Mouse (Mus musculus): ENCODE data around the gene Ddr1. TPM values are rescaled to one million over a fixed set of nuclear protein-coding genes. Genes with fewer than 3 reads are reported as not detected.
A peak's percentile ranks its signal among the peaks of the same experiment; 100 is the strongest.

The Ddr1 gene
- polyA plus RNA-seq, 1 experiment from 2014 or later = 72.5 TPM

GRCm38 (mm10) chr17:35665957-35666515, 38.4 kb downstream of the Ddr1 start:
- H3K4me2 ChIP-seq (replicated peaks) = peak overlapping the region; percentile 96; the same call in 1 of the 2 replicates
- ATAC-seq (ENCODE audit: low FRiP score) (no peak), DNase-seq (ENCODE audit: low spot score) (no peak)
- H3K9ac ChIP-seq = 0 out of 2 replicates have a peak overlapping the region, but pooled peaks have one; percentile 75
- H3K4me3 ChIP-seq (replicated peaks; ENCODE audit: low read length) = no peak overlapping the region
- peaks cover 14% of the 10 kb centered on the region; the same call in 1 of the 2 replicates for H3K4me1 ChIP-seq (replicated peaks; ENCODE audit: control insufficient read depth, insufficient read depth, low read length)
- 81% methylated on average over 17 of the region's 17 CpGs for WGBS
- peaks cover 24% of the 10 kb centered on the region for H3K36me3 ChIP-seq (replicated peaks; ENCODE audit: control insufficient read depth, insufficient read depth)
- H3K27ac ChIP-seq = no peak overlapping the region
- H3K27me3 ChIP-seq (ENCODE audit: control insufficient read depth, insufficient read depth, low read length) = no peaks in the 10 kb centered on the region
- no peaks in the 10 kb centered on the region for H3K9me3 ChIP-seq (ENCODE audit: control insufficient read depth, low read length)

GRCm38 (mm10) chr17:35653086-35653485, 51.3 kb downstream of the Ddr1 start:
- 88% methylated on average over 2 of the region's 2 CpGs for WGBS
- Histone ChIP-seq H3K27ac (no peak overlapping the region), H3K4me3 (replicated peaks; ENCODE audit: low read length) (no peak overlapping the region), H3K36me3 (replicated peaks; ENCODE audit: control insufficient read depth, insufficient read depth) (peaks cover 25% of the 10 kb centered on the region), H3K27me3 (ENCODE audit: control insufficient read depth, insufficient read depth, low read length) (no peaks in the 10 kb centered on the region), H3K9me3 (ENCODE audit: control insufficient read depth, low read length) (no peaks in the 10 kb centered on the region), H3K9ac (no peak overlapping the region), H3K4me1 (replicated peaks; ENCODE audit: control insufficient read depth, insufficient read depth, low read length) (no peaks in the 10 kb centered on the region), H3K4me2 (replicated peaks) (no peak overlapping the region)
- no peak for DNase-seq (ENCODE audit: low spot score)
- no peak for ATAC-seq (ENCODE audit: low FRiP score)

GRCm38 (mm10) chr17:35649429-35649828, 55.0 kb downstream of the Ddr1 start:
- Histone ChIP-seq H3K4me3 (replicated peaks; ENCODE audit: low read length) (no peak overlapping the region), H3K9me3 (ENCODE audit: control insufficient read depth, low read length) (no peaks in the 10 kb centered on the region), H3K36me3 (replicated peaks; ENCODE audit: control insufficient read depth, insufficient read depth) (no peaks in the 10 kb centered on the region), H3K27me3 (ENCODE audit: control insufficient read depth, insufficient read depth, low read length) (no peaks in the 10 kb centered on the region), H3K27ac (no peak overlapping the region), H3K9ac (no peak overlapping the region), H3K4me1 (replicated peaks; ENCODE audit: control insufficient read depth, insufficient read depth, low read length) (no peaks in the 10 kb centered on the region), H3K4me2 (replicated peaks) (no peak overlapping the region)
- 76% methylated on average over 2 of the region's 2 CpGs for WGBS
- DNase-seq (ENCODE audit: low spot score) (no peak), ATAC-seq (ENCODE audit: low FRiP score) (no peak)

- Histone ChIP-seq H3K4me3 (replicated peaks; ENCODE audit: low read length) (no peak within 1 kb of the TSS), H3K27me3 (ENCODE audit: control insufficient read depth, insufficient read depth, low read length) (no peaks in the 10 kb centered on the region), H3K4me1 (replicated peaks; ENCODE audit: control insufficient read depth, insufficient read depth, low read length) (no peaks in the 10 kb centered on the region), H3K9ac (no peak within 1 kb of the TSS), H3K4me2 (replicated peaks) (no peak within 1 kb of the TSS), H3K27ac (no peak within 1 kb of the TSS), H3K9me3 (ENCODE audit: control insufficient read depth, low read length) (no peaks in the 10 kb centered on the region), H3K36me3 (replicated peaks; ENCODE audit: control insufficient read depth, insufficient read depth) (no peaks in the 10 kb centered on the region)
- DNase-seq (ENCODE audit: low spot score) (no peak), ATAC-seq (ENCODE audit: low FRiP score) (no peak)
- 78% methylated on average over 13 of the region's 13 CpGs for whole genome bisulfite sequencing
These were observed 60.7 kb downstream of the Ddr1 start, which contains the start of gene Mucl3 for GRCm38 (mm10) chr17:35643609-35644236. Gene Mucl3, minus strand, starts transcription at chr17:35643695.

- H3K4me3 ChIP-seq (replicated peaks; ENCODE audit: low read length) = no peak overlapping the region
- H3K9ac ChIP-seq = no peak overlapping the region
- ATAC-seq (ENCODE audit: low FRiP score) (no peak), DNase-seq (ENCODE audit: low spot score) (no peak)
- H3K9me3 ChIP-seq (ENCODE audit: control insufficient read depth, low read length) = no peaks in the 10 kb centered on the region
- H3K4me2 ChIP-seq (replicated peaks) = 0 out of 2 replicates have a peak overlapping the region, but pooled peaks have one; percentile 21
- no peaks in the 10 kb centered on the region for H3K4me1 ChIP-seq (replicated peaks; ENCODE audit: control insufficient read depth, insufficient read depth, low read length)
- H3K36me3 ChIP-seq (replicated peaks; ENCODE audit: control insufficient read depth, insufficient read depth) = no peaks in the 10 kb centered on the region
- H3K27ac ChIP-seq = no peak overlapping the region
- H3K27me3 ChIP-seq (ENCODE audit: control insufficient read depth, insufficient read depth, low read length) = no peaks in the 10 kb centered on the region
- WGBS = 84% methylated on average over 6 of the region's 6 CpGs
These were observed 65.1 kb downstream of the Ddr1 start for GRCm38 (mm10) chr17:35639352-35639751.

- ATAC-seq (ENCODE audit: low FRiP score) = peak; percentile 74
- H3K4me3 ChIP-seq (replicated peaks; ENCODE audit: low read length) = no peak overlapping the region
- WGBS = 30% methylated on average over 14 of the region's 14 CpGs
- peak; percentile 80 for DNase-seq (ENCODE audit: low spot score)
- no peak overlapping the region for H3K9ac ChIP-seq
- H3K27me3 ChIP-seq (ENCODE audit: control insufficient read depth, insufficient read depth, low read length) = no peaks in the 10 kb centered on the region
- no peaks in the 10 kb centered on the region for H3K4me1 ChIP-seq (replicated peaks; ENCODE audit: control insufficient read depth, insufficient read depth, low read length)
- no peak overlapping the region for H3K27ac ChIP-seq
- no peaks in the 10 kb centered on the region for H3K9me3 ChIP-seq (ENCODE audit: control insufficient read depth, low read length)
- H3K4me2 ChIP-seq (replicated peaks) = peak overlapping the region; percentile 24; the same call in 1 of the 2 replicates
- H3K36me3 ChIP-seq (replicated peaks; ENCODE audit: control insufficient read depth, insufficient read depth) = no peaks in the 10 kb centered on the region
These were observed 65.8 kb downstream of the Ddr1 start for GRCm38 (mm10) chr17:35638475-35639190.

GRCm38 (mm10) chr17:35636363-35636762, 68.1 kb downstream of the Ddr1 start:
- H3K36me3 ChIP-seq (replicated peaks; ENCODE audit: control insufficient read depth, insufficient read depth) = no peaks in the 10 kb centered on the region
- no peak overlapping the region for H3K9ac ChIP-seq
- H3K9me3 ChIP-seq (ENCODE audit: control insufficient read depth, low read length) = no peaks in the 10 kb centered on the region
- H3K27me3 ChIP-seq (ENCODE audit: control insufficient read depth, insufficient read depth, low read length) = no peaks in the 10 kb centered on the region
- WGBS = 43% methylated on average over 5 of the region's 5 CpGs
- no peaks in the 10 kb centered on the region for H3K4me1 ChIP-seq (replicated peaks; ENCODE audit: control insufficient read depth, insufficient read depth, low read length)
- 0 out of 2 replicates have a peak overlapping the region, but pooled peaks have one; percentile 25 for H3K4me3 ChIP-seq (replicated peaks; ENCODE audit: low read length)
- H3K27ac ChIP-seq = no peak overlapping the region
- DNase-seq (ENCODE audit: low spot score) = no peak
- H3K4me2 ChIP-seq (replicated peaks) = peak overlapping the region; percentile 64
- ATAC-seq (ENCODE audit: low FRiP score) = no peak

GRCm38 (mm10) chr17:35635699-35636111, 68.7 kb downstream of the Ddr1 start:
- peak; percentile 82 for DNase-seq (ENCODE audit: low spot score)
- no peak overlapping the region for H3K27ac ChIP-seq
- H3K4me2 ChIP-seq (replicated peaks) = peak overlapping the region; percentile 64
- H3K27me3 ChIP-seq (ENCODE audit: control insufficient read depth, insufficient read depth, low read length) = no peaks in the 10 kb centered on the region
- H3K9ac ChIP-seq = peak overlapping the region; percentile 44
- H3K4me3 ChIP-seq (replicated peaks; ENCODE audit: low read length) = peak overlapping the region; percentile 25
- no peaks in the 10 kb centered on the region for H3K36me3 ChIP-seq (replicated peaks; ENCODE audit: control insufficient read depth, insufficient read depth)
- no peaks in the 10 kb centered on the region for H3K9me3 ChIP-seq (ENCODE audit: control insufficient read depth, low read length)
- no peaks in the 10 kb centered on the region for H3K4me1 ChIP-seq (replicated peaks; ENCODE audit: control insufficient read depth, insufficient read depth, low read length)
- WGBS = under 1% methylated on average over 15 of the region's 15 CpGs
- ATAC-seq (ENCODE audit: low FRiP score) = peak; percentile 69; the same call in 1 of the 2 replicates

- H3K27ac ChIP-seq = no peak overlapping the region
- WGBS = 79% methylated on average over 3 of the region's 3 CpGs
- H3K9ac ChIP-seq = no peak overlapping the region
- ATAC-seq (ENCODE audit: low FRiP score) (no peak), DNase-seq (ENCODE audit: low spot score) (no peak)
- no peaks in the 10 kb centered on the region for H3K9me3 ChIP-seq (ENCODE audit: control insufficient read depth, low read length)
- H3K4me2 ChIP-seq (replicated peaks) = no peak overlapping the region
- H3K36me3 ChIP-seq (replicated peaks; ENCODE audit: control insufficient read depth, insufficient read depth) = no peaks in the 10 kb centered on the region
- H3K4me1 ChIP-seq (replicated peaks; ENCODE audit: control insufficient read depth, insufficient read depth, low read length) = no peaks in the 10 kb centered on the region
- H3K27me3 ChIP-seq (ENCODE audit: control insufficient read depth, insufficient read depth, low read length) = no peaks in the 10 kb centered on the region
- no peak overlapping the region for H3K4me3 ChIP-seq (replicated peaks; ENCODE audit: low read length)
These were observed 69.2 kb downstream of the Ddr1 start for GRCm38 (mm10) chr17:35635202-35635601.
